Mouse (Mus musculus) CD4-positive, CD25-positive, alpha-beta regulatory T cell, adult 4 months (primary cell): ENCODE data around the gene BC051665. TPM values are rescaled to one million over a fixed set of nuclear protein-coding genes. Genes with fewer than 3 reads are reported as not detected.

Experiments
- ATAC-seq: one replicate; pipeline ENCODE4 v1.8.0; 2017
- polyA plus RNA-seq, 2 experiments: library from polyadenylated mRNA; unstranded; fragments of 100-300 nt; shearing (Covaris generic); gene quantifications; one replicate each; pipeline ENCODE4 v1.2.1; 2017

The BC051665 gene
- polyA plus RNA-seq, 2 experiments from 2014 or later = not detected

GRCm38 (mm10) chr13:60742611-60743010, 43.6 kb downstream of the BC051665 start:
- no peak for ATAC-seq

- no peak for ATAC-seq
Observed at GRCm38 (mm10) chr13:60740248-60740647, 45.9 kb downstream of the BC051665 start.

GRCm38 (mm10) chr13:60738429-60738828, 47.7 kb downstream of the BC051665 start:
- peak; percentile 83 for ATAC-seq

GRCm38 (mm10) chr13:60737632-60738324, 48.4 kb downstream of the BC051665 start:
- peak; percentile 91 for ATAC-seq

- no peak for ATAC-seq
Observed at GRCm38 (mm10) chr13:60736421-60737105, 49.6 kb downstream of the BC051665 start.

- ATAC-seq = no peak
Observed at GRCm38 (mm10) chr13:60735306-60735705, 50.9 kb downstream of the BC051665 start.

Other genes starting within 250 kb of the BC051665 start
- gene Dapk1, start 184.4 kb downstream of the BC051665 start, polyA plus RNA-seq = 1 to 10 TPM; 1.4 to 1.8 TPM
- gene Ctsll3, start 16.5 kb upstream of the BC051665 start, polyA plus RNA-seq = not detected
- 1 to 10 TPM; 1.2 to 1.6 TPM for gene 4930486L24Rik, start 78.1 kb upstream of the BC051665 start, polyA plus RNA-seq
- not detected for gene Gm49392, start 110.5 kb upstream of the BC051665 start, polyA plus RNA-seq
- 1 to 10 TPM; 7.5 to 8.0 TPM for gene Ctla2b, start 111.1 kb upstream of the BC051665 start, polyA plus RNA-seq
- gene Tpbpb, start 118.5 kb upstream of the BC051665 start, polyA plus RNA-seq = not detected
- gene Gm49393, start 149.2 kb upstream of the BC051665 start, polyA plus RNA-seq = not detected
- gene Gm49391, start 150.2 kb upstream of the BC051665 start, polyA plus RNA-seq = not detected
- 10 to 100 TPM; 25.4 to 33.4 TPM for gene Ctla2a, start 150.3 kb upstream of the BC051665 start, polyA plus RNA-seq
- not detected for gene Tpbpa, start 155.6 kb upstream of the BC051665 start, polyA plus RNA-seq
- gene Ctsj, start 219.6 kb upstream of the BC051665 start, polyA plus RNA-seq = not detected